Mouse (Mus musculus): ENCODE results near the gene Zfp69.

The Zfp69 gene

GRCm38 (mm10) chr4:120924554-120925299 is 26.8 kb downstream of the Zfp69 start, which contains the start of gene Exo5:
TSS of gene Exo5 (minus strand) at chr4:120925017.
- DNase-seq, result peak; percentile 90 to 93

- no peak for DNase-seq
Measured at GRCm38 (mm10) chr4:120921461-120921860, 30.0 kb downstream of the Zfp69 start.

- DNase-seq, result no peak
Measured at GRCm38 (mm10) chr4:120914501-120914900, 37.0 kb downstream of the Zfp69 start.

- no peak for DNase-seq
Measured at GRCm38 (mm10) chr4:120913861-120914260, 37.6 kb downstream of the Zfp69 start.

GRCm38 (mm10) chr4:120913443-120913842 is 38.1 kb downstream of the Zfp69 start:
- no peak for DNase-seq

GRCm38 (mm10) chr4:120912866-120913265 is 38.6 kb downstream of the Zfp69 start:
- DNase-seq, result no peak

- no peak for DNase-seq
Measured at GRCm38 (mm10) chr4:120911086-120911485, 40.4 kb downstream of the Zfp69 start.

GRCm38 (mm10) chr4:120909558-120910150 is 41.8 kb downstream of the Zfp69 start:
- peak; percentile 17 to 39 for DNase-seq

- DNase-seq, result no peak
Measured at GRCm38 (mm10) chr4:120905644-120906043, 45.9 kb downstream of the Zfp69 start.

- no peak for DNase-seq
Measured at GRCm38 (mm10) chr4:120904533-120904932, 47.0 kb downstream of the Zfp69 start.

GRCm38 (mm10) chr4:120895810-120896584 is 55.5 kb downstream of the Zfp69 start:
- no peak for DNase-seq

- no peak for DNase-seq
Measured at GRCm38 (mm10) chr4:120895226-120895625, 56.3 kb downstream of the Zfp69 start.

- no peak for DNase-seq
Measured at GRCm38 (mm10) chr4:120894584-120894983, 56.9 kb downstream of the Zfp69 start.

- no peak for DNase-seq
Measured at GRCm38 (mm10) chr4:120893656-120894401, 57.7 kb downstream of the Zfp69 start.

GRCm38 (mm10) chr4:120892516-120892915 is 59.0 kb downstream of the Zfp69 start:
- no peak for DNase-seq

GRCm38 (mm10) chr4:120891960-120892359 is 59.5 kb downstream of the Zfp69 start:
- DNase-seq, result no peak

GRCm38 (mm10) chr4:120890754-120891440 is 60.6 kb downstream of the Zfp69 start:
- DNase-seq, result no peak

GRCm38 (mm10) chr4:120888884-120889283 is 62.6 kb downstream of the Zfp69 start:
- no peak for DNase-seq

- DNase-seq, result peak; percentile 45 to 49
Measured at GRCm38 (mm10) chr4:120887381-120888112, 64.0 kb downstream of the Zfp69 start.

- no peak for DNase-seq
Measured at GRCm38 (mm10) chr4:120886811-120887210, 64.7 kb downstream of the Zfp69 start.

- DNase-seq, result no peak
Measured at GRCm38 (mm10) chr4:120886131-120886530, 65.4 kb downstream of the Zfp69 start.
